Mouse (Mus musculus) bone marrow macrophage, adult 2 months (primary cell): ENCODE data around the gene Lrrc7.

Experiments
- CTCF ChIP-seq: IDR thresholded peaks from 2 replicates; pipeline ENCODE4 v1.5.1; 2012; ENCODE audit warnings: low read depth, mild to moderate bottlenecking, low read length, moderate library complexity
- POLR2A ChIP-seq: IDR thresholded peaks from 2 replicates; pipeline ENCODE4 v1.6.1; 2012; ENCODE audit warnings: mild to moderate bottlenecking, low read depth, low read length, borderline replicate concordance

GRCm38 (mm10) chr3:158091601-158092000, 470.4 kb downstream of the Lrrc7 start:
- TF ChIP-seq CTCF (no peak), POLR2A (no peak)
